Mouse (Mus musculus): ENCODE measurements around the gene Gpi1. TPM values are rescaled to one million over a fixed set of nuclear protein-coding genes. Genes with fewer than 3 reads are reported as not detected.

Gpi1 gene
- polyA plus RNA-seq, 1 experiment: 670 TPM

- no peak overlapping the region for H3K4me3 ChIP-seq (ENCODE audit: low read depth, low read length)
- no peak for TF ChIP-seq EP300 (IDR thresholded peaks at IDR 0.05; ENCODE audit: insufficient read depth, low read depth, low read length)
- no peaks in the 10 kb centered on the region for H3K27me3 ChIP-seq (ENCODE audit: control insufficient read depth, insufficient read depth, low read length, poor library complexity, severe bottlenecking)
- H3K9ac ChIP-seq (ENCODE audit: low read depth, poor library complexity, severe bottlenecking): no peak overlapping the region
- no peaks in the 10 kb centered on the region for H3K9me3 ChIP-seq (replicated peaks; ENCODE audit: control insufficient read depth, insufficient read depth, low read length, poor library complexity, severe bottlenecking)
- 0 out of 2 replicates have a peak overlapping the region, but pooled peaks have one; percentile 30 for H3K27ac ChIP-seq (ENCODE audit: insufficient read depth, low read length)
- H3K36me3 ChIP-seq (ENCODE audit: control insufficient read depth, insufficient read depth, low read length, poor library complexity, severe bottlenecking): peaks cover 52% of the 10 kb centered on the region
- H3K4me1 ChIP-seq (ENCODE audit: control insufficient read depth, insufficient read depth, low read length): no peaks in the 10 kb centered on the region
These were observed 65.5 kb downstream of the Gpi1 start for GRCm38 (mm10) chr7:34164671-34165070.

GRCm38 (mm10) chr7:34159167-34159566, 71.0 kb downstream of the Gpi1 start:
- TF ChIP-seq EP300 (IDR thresholded peaks at IDR 0.05; ENCODE audit: insufficient read depth, low read depth, low read length) (no peak), CTCF (IDR thresholded peaks at IDR 0.05; ENCODE audit: low read depth, low read length) (no peak), POLR2A (IDR thresholded peaks at IDR 0.05; ENCODE audit: insufficient read depth, low read length) (no peak)
- no peaks in the 10 kb centered on the region for H3K9me3 ChIP-seq (replicated peaks; ENCODE audit: control insufficient read depth, insufficient read depth, low read length, poor library complexity, severe bottlenecking)
- H3K36me3 ChIP-seq (ENCODE audit: control insufficient read depth, insufficient read depth, low read length, poor library complexity, severe bottlenecking): peaks cover 93% of the 10 kb centered on the region
- no peak overlapping the region for H3K4me3 ChIP-seq (ENCODE audit: low read depth, low read length)
- H3K27me3 ChIP-seq (ENCODE audit: control insufficient read depth, insufficient read depth, low read length, poor library complexity, severe bottlenecking): no peaks in the 10 kb centered on the region
- 0 out of 2 replicates have a peak overlapping the region, but pooled peaks have one; percentile 48 for H3K27ac ChIP-seq (ENCODE audit: insufficient read depth, low read length)
- H3K4me1 ChIP-seq (ENCODE audit: control insufficient read depth, insufficient read depth, low read length): no peaks in the 10 kb centered on the region
- no peak overlapping the region for H3K9ac ChIP-seq (ENCODE audit: low read depth, poor library complexity, severe bottlenecking)

DNA sequence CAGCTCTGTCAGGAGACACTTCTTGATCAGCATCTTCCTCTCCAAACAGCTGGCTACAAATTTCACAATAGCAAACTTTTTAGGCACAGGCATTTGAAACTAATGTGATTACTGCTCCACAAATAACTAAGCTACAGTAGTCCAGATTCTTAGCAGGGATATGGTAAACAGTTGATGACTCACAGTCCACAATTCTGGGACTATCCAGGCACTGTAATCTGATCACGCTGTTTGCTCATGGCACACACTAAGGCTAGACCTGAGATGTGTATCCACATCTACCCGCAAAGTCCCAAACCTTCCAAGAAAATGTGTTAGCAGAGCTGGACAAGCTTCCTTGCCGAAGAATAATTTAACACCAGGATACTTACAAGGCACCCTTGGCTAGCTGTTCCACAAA, 72.1 kb downstream of the Gpi1 start:
- Histone ChIP-seq H3K36me3 (ENCODE audit: control insufficient read depth, insufficient read depth, low read length, poor library complexity, severe bottlenecking) (peaks cover 93% of the 10 kb centered on the region), H3K4me3 (ENCODE audit: low read depth, low read length) (no peak overlapping the region), H3K27ac (ENCODE audit: insufficient read depth, low read length) (no peak overlapping the region), H3K9me3 (replicated peaks; ENCODE audit: control insufficient read depth, insufficient read depth, low read length, poor library complexity, severe bottlenecking) (no peaks in the 10 kb centered on the region), H3K27me3 (ENCODE audit: control insufficient read depth, insufficient read depth, low read length, poor library complexity, severe bottlenecking) (no peaks in the 10 kb centered on the region), H3K9ac (ENCODE audit: low read depth, poor library complexity, severe bottlenecking) (no peak overlapping the region), H3K4me1 (ENCODE audit: control insufficient read depth, insufficient read depth, low read length) (no peaks in the 10 kb centered on the region)
- no peak for TF ChIP-seq CTCF (IDR thresholded peaks at IDR 0.05; ENCODE audit: low read depth, low read length)
- no peak for TF ChIP-seq EP300 (IDR thresholded peaks at IDR 0.05; ENCODE audit: insufficient read depth, low read depth, low read length)
- TF ChIP-seq POLR2A (IDR thresholded peaks at IDR 0.05; ENCODE audit: insufficient read depth, low read length): no peak

Other genes starting within 250 kb of the Gpi1 start
- gene Scgb2b27, start 216.4 kb downstream of the Gpi1 start, polyA plus RNA-seq (2011; ENCODE audit: insufficient read depth, insufficient read length, low read depth, missing spikeins): not detected in 2 replicates
- gene Scgb1b27, start 208.9 kb downstream of the Gpi1 start, polyA plus RNA-seq (2011; ENCODE audit: insufficient read depth, insufficient read length, low read depth, missing spikeins): not detected in 2 replicates
- gene Scgb1b30, start 134.9 kb downstream of the Gpi1 start, polyA plus RNA-seq (2011; ENCODE audit: insufficient read depth, insufficient read length, low read depth, missing spikeins): not detected in 2 replicates
- 43.3 and 55.5 TPM in 2 replicates for gene Wtip, start 97.1 kb downstream of the Gpi1 start, polyA plus RNA-seq (2011; ENCODE audit: insufficient read depth, insufficient read length, low read depth, missing spikeins)
- 220 and 223 TPM in 2 replicates for gene Uba2, start 60.7 kb downstream of the Gpi1 start, polyA plus RNA-seq (2011; ENCODE audit: insufficient read depth, insufficient read length, low read depth, missing spikeins)
- 37.5 and 38.0 TPM in 2 replicates for gene Pdcd2l, start 33.7 kb downstream of the Gpi1 start, polyA plus RNA-seq (2011; ENCODE audit: insufficient read depth, insufficient read length, low read depth, missing spikeins)
- not detected in 2 replicates for gene Gm6096, start 20.7 kb upstream of the Gpi1 start, polyA plus RNA-seq (2011; ENCODE audit: insufficient read depth, insufficient read length, low read depth, missing spikeins)
- gene 4931406P16Rik, start 83.2 kb upstream of the Gpi1 start, polyA plus RNA-seq (2011; ENCODE audit: insufficient read depth, insufficient read length, low read depth, missing spikeins): 80.0 and 82.5 TPM in 2 replicates
- gene Lsm14a, start 163.0 kb upstream of the Gpi1 start, polyA plus RNA-seq (2011; ENCODE audit: insufficient read depth, insufficient read length, low read depth, missing spikeins): 167 and 172 TPM in 2 replicates

Data from ES-Bruce4 (cell line).